Mouse (Mus musculus) bone marrow, adult 2 months (tissue): ENCODE measurements around the gene Tbxas1. TPM values are rescaled to one million over a fixed set of nuclear protein-coding genes. Genes with fewer than 3 reads are reported as not detected.

Experiments used
- H3K27ac ChIP-seq: fragments of 200-500 bp; 2 replicates; pipeline ENCODE4 v1.5.1; 2012; ENCODE audit warnings: low read depth, mild to moderate bottlenecking, control low read depth, inconsistent platforms, low read length; ENCODE audit not compliant: control insufficient read depth, poor library complexity, insufficient read depth
- H3K4me1 ChIP-seq: fragments of 200-500 bp; 2 replicates; pipeline ENCODE4 v1.6.1; 2011; ENCODE audit warnings: low read length; ENCODE audit not compliant: control insufficient read depth, insufficient read depth
- H3K4me3 ChIP-seq: fragments of 200-500 bp; replicated peaks from 2 replicates; pipeline ENCODE3; 2011; ENCODE audit warnings: mild to moderate bottlenecking, low read depth, low read length, control low read depth; ENCODE audit not compliant: control insufficient read depth
- CTCF ChIP-seq: fragments of 200-500 bp; IDR thresholded peaks from 2 replicates; pipeline ENCODE4 v1.5.1; 2011; ENCODE audit warnings: low read length, control low read depth; ENCODE audit not compliant: control insufficient read depth, insufficient read depth
- POLR2A ChIP-seq: fragments of 200-500 bp; IDR thresholded peaks from 2 replicates; pipeline ENCODE4 v1.6.1; 2011; ENCODE audit warnings: low read depth, mild to moderate bottlenecking, control low read depth, low read length, borderline replicate concordance; ENCODE audit not compliant: control insufficient read depth
- WGBS: fragments of 180-500 bp; shearing (Covaris S2); methylation state at CpG from one replicate; pipeline ENCODE4 v1.1.7; 2018; 5-methylcytosine and 5-hydroxymethylcytosine counted together
- polyA plus RNA-seq: library from polyadenylated mRNA; stranded (reverse); fragments of >200 nt; gene quantifications from 2 replicates; pipeline ENCODE4 v1.2.4, GENCODE M21; 2011; ENCODE audit warnings: low replicate concordance; ENCODE audit not compliant: missing spikeins, insufficient read depth, insufficient read length

Tbxas1 gene
- 25.1 and 59.7 TPM in 2 replicates for polyA plus RNA-seq

- peak within 1 kb of the TSS; percentile 97 for H3K27ac ChIP-seq
- TF ChIP-seq CTCF, result no peak
- TF ChIP-seq POLR2A, result 0 out of 2 replicates have a peak, but pooled peaks have one; percentile 18
- peak within 1 kb of the TSS; percentile 83 for H3K4me3 ChIP-seq
- 5% methylated on average over 76 of the region's 77 CpGs for WGBS
- H3K4me1 ChIP-seq, result peaks cover 4% of the 10 kb centered on the region
These were observed at the start of gene Tbxas1 for GRCm38 (mm10) chr6:38875258-38876070. Gene Tbxas1 (plus strand): TSS chr6:38875404.

GRCm38 (mm10) chr6:38825886-38826285, 49.3 kb upstream of the Tbxas1 start:
- Histone ChIP-seq H3K27ac (no peak overlapping the region), H3K4me3 (no peak overlapping the region), H3K4me1 (peaks cover 10% of the 10 kb centered on the region)
- TF ChIP-seq POLR2A, result no peak
- no peak for TF ChIP-seq CTCF

GRCm38 (mm10) chr6:38826857-38827256, 48.3 kb upstream of the Tbxas1 start:
- 65% methylated on average over 3 of the region's 3 CpGs for WGBS
- Histone ChIP-seq H3K4me3 (no peak overlapping the region), H3K27ac (no peak overlapping the region), H3K4me1 (peaks cover 9% of the 10 kb centered on the region)
- TF ChIP-seq CTCF (no peak), POLR2A (no peak)

- Histone ChIP-seq H3K27ac (peak overlapping the region; percentile 80; the same call in 1 of the 2 replicates), H3K4me3 (no peak overlapping the region), H3K4me1 (peaks cover 9% of the 10 kb centered on the region)
- TF ChIP-seq POLR2A (no peak), CTCF (no peak)
- 53% methylated on average over 5 of the region's 5 CpGs for WGBS
These were observed 47.8 kb upstream of the Tbxas1 start for GRCm38 (mm10) chr6:38827435-38827834.

GRCm38 (mm10) chr6:38828211-38828610, 47.0 kb upstream of the Tbxas1 start:
- no peak overlapping the region; the same call in 1 of the 2 replicates for H3K27ac ChIP-seq
- H3K4me1 ChIP-seq, result peaks cover 8% of the 10 kb centered on the region; the same call in 1 of the 2 replicates
- H3K4me3 ChIP-seq, result no peak overlapping the region
- TF ChIP-seq POLR2A (no peak), CTCF (no peak)
- WGBS, result 39% methylated on average over 2 of the region's 2 CpGs

GRCm38 (mm10) chr6:38829452-38829851, 45.8 kb upstream of the Tbxas1 start:
- TF ChIP-seq POLR2A (no peak), CTCF (no peak)
- peak overlapping the region; percentile 14; the same call in 1 of the 2 replicates for H3K27ac ChIP-seq
- H3K4me1 ChIP-seq, result peaks cover 10% of the 10 kb centered on the region; the same call in 1 of the 2 replicates
- 84% methylated on average over 3 of the region's 3 CpGs for WGBS
- no peak overlapping the region for H3K4me3 ChIP-seq

- Histone ChIP-seq H3K27ac (no peak overlapping the region), H3K4me1 (peaks cover 8% of the 10 kb centered on the region; the same call in 1 of the 2 replicates), H3K4me3 (no peak overlapping the region)
- 76% methylated on average over 3 of the region's 3 CpGs for WGBS
- no peak for TF ChIP-seq POLR2A
- no peak for TF ChIP-seq CTCF
These were observed 41.5 kb upstream of the Tbxas1 start for GRCm38 (mm10) chr6:38833721-38834120.

GRCm38 (mm10) chr6:38834727-38835126, 40.5 kb upstream of the Tbxas1 start:
- Histone ChIP-seq H3K27ac (peak overlapping the region; percentile 11; the same call in 1 of the 2 replicates), H3K4me3 (no peak overlapping the region), H3K4me1 (peaks cover 5% of the 10 kb centered on the region; the same call in 1 of the 2 replicates)
- no peak for TF ChIP-seq POLR2A
- WGBS, result 54% methylated on average over 2 of the region's 2 CpGs
